Mouse (Mus musculus) kidney, postnatal 14 days (tissue): ENCODE measurements around the gene Hapln1.

Experiments used
- DNase-seq: peaks from one replicate; pipeline ENCODE4 v3.0.0; 2022; ENCODE audit warnings: mixed read lengths

Gene Hapln1

GRCm38 (mm10) chr13:89539205-89539886, at the start of gene Hapln1:
Gene Hapln1, plus strand, starts transcription at chr13:89539796.
- peak; percentile 48 for DNase-seq

- DNase-seq: peak; percentile 19
Observed at GRCm38 (mm10) chr13:89493169-89493568, 46.4 kb upstream of the Hapln1 start.

GRCm38 (mm10) chr13:89493678-89494077, 45.9 kb upstream of the Hapln1 start:
- DNase-seq: no peak

- DNase-seq: no peak
Observed at GRCm38 (mm10) chr13:89496569-89496968, 43.0 kb upstream of the Hapln1 start.

GRCm38 (mm10) chr13:89499419-89499818, 40.2 kb upstream of the Hapln1 start:
- DNase-seq: no peak

GRCm38 (mm10) chr13:89521507-89521908, 18.1 kb upstream of the Hapln1 start:
- no peak for DNase-seq

- DNase-seq: no peak
Observed at GRCm38 (mm10) chr13:89528716-89529115, 10.9 kb upstream of the Hapln1 start.

- DNase-seq: no peak
Observed at GRCm38 (mm10) chr13:89530386-89530785, 9.2 kb upstream of the Hapln1 start.

GRCm38 (mm10) chr13:89539887-89540264, 280 bp downstream of the Hapln1 start:
- DNase-seq: no peak

GRCm38 (mm10) chr13:89540301-89540982, 846 bp downstream of the Hapln1 start:
- DNase-seq: peak; percentile 10

- DNase-seq: peak; percentile 63
Observed at GRCm38 (mm10) chr13:89543003-89543402, 3.4 kb downstream of the Hapln1 start.

- peak; percentile 65 for DNase-seq
Observed at GRCm38 (mm10) chr13:89548203-89548740, 8.7 kb downstream of the Hapln1 start.

- DNase-seq: no peak
Observed at GRCm38 (mm10) chr13:89549507-89549906, 9.9 kb downstream of the Hapln1 start.

- DNase-seq: peak; percentile 3
Observed at GRCm38 (mm10) chr13:89551502-89551901, 11.9 kb downstream of the Hapln1 start.

GRCm38 (mm10) chr13:89564518-89564917, 24.9 kb downstream of the Hapln1 start:
- DNase-seq: no peak

GRCm38 (mm10) chr13:89566300-89566699, 26.7 kb downstream of the Hapln1 start:
- no peak for DNase-seq

- DNase-seq: no peak
Observed at GRCm38 (mm10) chr13:89579115-89579514, 39.5 kb downstream of the Hapln1 start.

GRCm38 (mm10) chr13:89583138-89583746, 43.6 kb downstream of the Hapln1 start:
- DNase-seq: no peak

GRCm38 (mm10) chr13:89583747-89584738, 44.4 kb downstream of the Hapln1 start:
- no peak for DNase-seq

- DNase-seq: peak; percentile 14
Observed at GRCm38 (mm10) chr13:89585144-89585543, 45.5 kb downstream of the Hapln1 start.

- no peak for DNase-seq
Observed at GRCm38 (mm10) chr13:89595105-89595504, 55.5 kb downstream of the Hapln1 start.

GRCm38 (mm10) chr13:89597354-89597753, 57.8 kb downstream of the Hapln1 start:
- no peak for DNase-seq
